Comparison of ENCODE assay signal across 11 mouse cellular contexts in genomic region chr4:62344000-62344399, GRCm38 (mm10). TPM values are rescaled to one million over a fixed set of nuclear protein-coding genes. Genes with fewer than 3 reads are reported as not detected.
A peak's percentile ranks its signal among the peaks of the same experiment; 100 is the strongest.
DNase-seq lines count a peak whose midpoint lies in the region; ATAC-seq and TF ChIP-seq lines count a peak whose summit lies in the region.
"Had no signal": no experiment of that assay in that cellular context is flagged by ENCODE, and none has a peak within 500 bp of the region (broad histone marks: within the 10 kb centered on the region; RNA-seq: fewer than 3 reads in every experiment).

No protein-coding gene starts in this region.

- no peak overlapping the region for H3K4me3 ChIP-seq in heart, adult 2 months
- H3K4me3 ChIP-seq: hindbrain, embryonic 15.5 days; limb, embryonic 13.5 days had no signal

- ATAC-seq in frontal cortex, adult (ENCODE audit: low TSS enrichment): no peak

- H3K27ac ChIP-seq in heart, adult 2 months: no peak overlapping the region
- H3K27ac ChIP-seq: hindbrain, embryonic 15.5 days; limb, embryonic 13.5 days had no signal

- H3K79me2 ChIP-seq in heart, adult 2 months (replicated peaks; ENCODE audit: control insufficient read depth, insufficient read depth, low read length): no peaks in the 10 kb centered on the region

- no peak for TF ChIP-seq EP300 in heart, adult 2 months (IDR thresholded peaks at IDR 0.05; ENCODE audit: insufficient read depth, low read depth, low read length)

- 95% methylated on average over 1 of the region's 1 CpGs for WGBS in heart, adult 2 months

- intact Hi-C loops in heart, adult 2 months (cut with DNase I): loop anchor here (5.0 kb wide), 1 partner anchor 163 kb away; no protein-coding TSS in a partner anchor

- peaks cover 8% of the 10 kb centered on the region for H3K4me1 ChIP-seq in heart, adult 2 months (ENCODE audit: control insufficient read depth, insufficient read depth, low read length)
- H3K4me1 ChIP-seq: hindbrain, embryonic 15.5 days; limb, embryonic 13.5 days had no signal

- H3K36me3 ChIP-seq in heart, adult 2 months (ENCODE audit: control insufficient read depth, insufficient read depth, low read length): peaks cover 14% of the 10 kb centered on the region

- TF ChIP-seq POLR2A in heart, adult 2 months (IDR thresholded peaks at IDR 0.05; ENCODE audit: insufficient read depth, low read depth, low read length): no peak

- no peak for DNase-seq in heart, adult 2 months
- DNase-seq in heart, adult 11 months: no peak
- peak; percentile 49 for DNase-seq in thymus, postnatal 14 days
- DNase-seq in thymus, postnatal 36 days: no peak
- DNase-seq in induced T-regulatory cell, adult 2 months (ENCODE audit: low read depth): peak; percentile 64
- DNase-seq in thymus, postnatal 25 days: peak; percentile 13
- DNase-seq in spleen, postnatal 4 days (ENCODE audit: low spot score in 2 of 2): no peak
- DNase-seq: cerebellum, adult 9-11 months had no signal

- TF ChIP-seq CTCF in heart, adult 2 months (IDR thresholded peaks at IDR 0.05): peak; percentile 74

- no peak overlapping the region for H3K9ac ChIP-seq in heart, adult 2 months (ENCODE audit: low read depth, low read length)
- H3K9ac ChIP-seq: hindbrain, embryonic 15.5 days had no signal

- H3K27me3 ChIP-seq in heart, adult 2 months (ENCODE audit: control insufficient read depth, insufficient read depth, low read length): no peaks in the 10 kb centered on the region
- H3K27me3 ChIP-seq: hindbrain, embryonic 15.5 days; limb, embryonic 13.5 days had no signal

RNA-seq across cellular contexts. Expression of gene Fkbp15, which starts 16.3 kb away (rescaled TPM):
- total RNA-seq in heart, adult 2 months (2021): 10 to 100 TPM; 16.6 to 19.6 TPM
- polyA plus RNA-seq in heart, adult 2 months (2012; rRNA removed): 14.7 and 19.4 TPM in 2 replicates

RNA-seq across cellular contexts. Expression of gene Slc31a1, which starts 16.5 kb away (rescaled TPM):
- 10 to 100 TPM; 17.4 to 19.1 TPM for total RNA-seq in heart, adult 2 months (2021)
- polyA plus RNA-seq in heart, adult 2 months (2012; rRNA removed): 14.8 and 25.5 TPM in 2 replicates

Comparison
In these comparisons a context has a peak if more than half of its experiments do, and no peak if none do; other contexts are left out.
1. DNase-seq: peak in thymus, postnatal 14 days (single experiment), induced T-regulatory cell, adult 2 months (single experiment) and thymus, postnatal 25 days (single experiment); none in heart, adult 2 months (0 of 2), heart, adult 11 months (single experiment), thymus, postnatal 36 days (0 of 2) and spleen, postnatal 4 days (0 of 2).